Mouse (Mus musculus) frontal cortex, postnatal 14 days (tissue): ENCODE data around the gene Prdx1.
A peak's percentile ranks its signal among the peaks of the same experiment; 100 is the strongest.
"Not testable (repeated sequence)": the region's sequence is repeated elsewhere in the genome, so short reads cannot be mapped to it uniquely, and the experiment has no call there.

ENCODE experiments used
- DNase-seq, 2 experiments: peaks; one replicate each; pipeline ENCODE4 v3.0.0; 2022; ENCODE audit warnings: low spot score in 2 of 2

Gene Prdx1

DNA sequence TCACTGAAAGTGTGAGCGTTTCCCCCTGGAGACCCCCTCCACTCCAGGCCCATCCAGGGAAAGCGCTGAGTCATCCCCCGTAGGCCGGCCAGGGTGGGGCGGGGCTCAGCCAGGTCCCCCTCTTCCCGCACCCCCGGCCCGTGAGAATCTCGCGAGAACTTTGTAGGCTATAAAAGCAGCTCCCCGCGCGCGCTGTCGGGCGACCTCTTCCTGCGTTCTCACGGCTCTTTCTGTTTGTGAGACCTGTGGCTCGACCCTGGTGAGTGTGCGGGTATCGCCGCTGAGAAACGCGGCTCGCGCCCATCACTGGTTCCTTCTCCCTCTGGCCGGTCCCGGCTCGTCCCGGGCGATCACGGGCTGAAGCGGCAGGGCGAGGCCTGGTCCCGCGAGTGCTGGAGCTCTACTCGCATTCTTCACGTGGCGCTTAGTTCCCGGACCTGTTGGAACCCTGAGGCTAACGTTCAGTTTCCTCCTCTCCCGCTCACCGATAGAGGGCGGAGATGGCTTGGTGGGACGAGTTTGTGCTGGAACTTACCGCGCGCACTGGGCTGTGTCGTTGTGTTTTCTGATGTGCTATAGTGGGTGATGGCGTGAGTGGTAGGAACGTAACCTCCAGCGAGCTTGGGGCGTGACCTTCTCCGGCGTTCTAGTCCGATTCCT, at the start of gene Prdx1:
Prdx1 (plus strand) TSS at position 143 of the 660 bp plus-strand sequence.
- DNase-seq: peak; percentile 85 to 89

GRCm38 (mm10) chr4:116638821-116639220, 46.5 kb upstream of the Prdx1 start:
- DNase-seq: no peak

DNA sequence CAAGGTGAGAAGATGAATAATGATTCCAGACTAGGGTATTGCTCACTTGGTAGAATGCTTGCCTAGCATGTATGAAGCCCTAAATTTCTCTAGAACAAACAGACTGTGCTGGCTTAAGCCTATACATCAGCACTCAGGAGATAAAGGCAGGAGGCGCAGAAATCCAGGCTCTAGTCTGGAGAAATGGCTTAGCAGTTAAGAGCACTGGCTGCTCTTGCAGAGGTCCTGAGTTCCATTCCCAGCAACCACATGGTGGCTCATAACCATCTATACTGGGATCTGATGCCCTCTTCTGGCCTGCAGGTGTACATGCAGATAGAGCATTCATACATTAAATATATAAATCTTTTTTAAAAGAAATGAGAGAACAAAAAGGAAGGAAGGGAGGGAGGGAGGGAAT, 43.3 kb upstream of the Prdx1 start:
- DNase-seq: no peak

DNA sequence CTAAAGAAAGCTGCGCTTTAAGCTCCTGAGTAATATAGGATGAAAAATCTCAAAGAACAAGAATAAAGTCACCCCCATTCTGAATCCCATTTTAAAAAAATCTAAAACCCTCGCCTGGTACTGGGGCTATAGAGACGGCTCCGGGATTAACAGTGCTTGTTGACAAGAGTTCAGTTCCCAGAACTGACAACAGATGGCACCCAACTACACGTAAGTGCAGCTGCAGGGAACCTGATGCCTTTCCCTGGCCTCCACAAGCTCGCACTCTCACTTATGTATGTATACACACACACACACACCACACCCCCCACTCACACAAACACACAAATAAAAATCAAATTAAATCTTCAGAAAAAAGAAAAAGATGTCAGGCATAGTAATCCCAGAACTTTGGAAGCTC, 41.0 kb upstream of the Prdx1 start:
- no peak for DNase-seq

GRCm38 (mm10) chr4:116645624-116646023, 39.7 kb upstream of the Prdx1 start:
- no peak for DNase-seq

DNA sequence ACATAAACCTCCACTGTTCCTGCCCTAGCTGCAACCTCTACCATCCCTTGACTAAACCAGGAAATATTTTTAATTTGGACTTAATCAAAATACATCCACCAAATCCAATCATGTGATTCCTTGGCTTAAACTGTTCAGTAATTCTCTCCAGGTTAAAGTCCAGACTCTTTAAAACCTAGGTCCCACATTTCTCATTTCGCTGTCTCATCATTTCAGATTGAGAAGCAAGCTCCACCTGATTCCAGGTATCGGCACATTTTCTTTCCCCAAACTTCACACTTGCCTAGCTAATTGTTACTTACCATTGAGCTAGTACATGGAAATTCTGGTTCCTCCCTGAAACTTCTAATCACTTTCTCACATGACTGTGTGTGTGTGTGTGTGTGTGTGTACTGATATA, 35.9 kb upstream of the Prdx1 start:
- DNase-seq: no peak

DNA sequence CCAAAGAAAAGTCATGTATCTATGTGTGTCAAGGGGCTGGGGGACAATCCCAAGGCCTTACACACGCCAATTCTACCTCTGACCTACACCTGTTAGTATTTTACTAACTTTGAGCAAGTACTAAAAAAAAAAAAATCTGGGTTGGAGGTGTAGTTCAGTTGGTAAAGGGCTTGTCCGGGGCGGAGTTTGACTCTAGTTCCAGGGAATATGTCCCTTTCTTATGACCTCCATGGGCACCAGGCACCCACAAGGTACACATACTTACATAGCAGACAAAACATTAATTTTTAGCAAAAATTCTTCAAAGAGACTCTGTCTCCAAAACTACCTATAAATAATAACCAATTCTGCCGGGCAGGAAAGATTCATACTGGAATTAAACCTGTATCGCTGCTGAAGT, 35.0 kb upstream of the Prdx1 start:
- DNase-seq: no peak

DNA sequence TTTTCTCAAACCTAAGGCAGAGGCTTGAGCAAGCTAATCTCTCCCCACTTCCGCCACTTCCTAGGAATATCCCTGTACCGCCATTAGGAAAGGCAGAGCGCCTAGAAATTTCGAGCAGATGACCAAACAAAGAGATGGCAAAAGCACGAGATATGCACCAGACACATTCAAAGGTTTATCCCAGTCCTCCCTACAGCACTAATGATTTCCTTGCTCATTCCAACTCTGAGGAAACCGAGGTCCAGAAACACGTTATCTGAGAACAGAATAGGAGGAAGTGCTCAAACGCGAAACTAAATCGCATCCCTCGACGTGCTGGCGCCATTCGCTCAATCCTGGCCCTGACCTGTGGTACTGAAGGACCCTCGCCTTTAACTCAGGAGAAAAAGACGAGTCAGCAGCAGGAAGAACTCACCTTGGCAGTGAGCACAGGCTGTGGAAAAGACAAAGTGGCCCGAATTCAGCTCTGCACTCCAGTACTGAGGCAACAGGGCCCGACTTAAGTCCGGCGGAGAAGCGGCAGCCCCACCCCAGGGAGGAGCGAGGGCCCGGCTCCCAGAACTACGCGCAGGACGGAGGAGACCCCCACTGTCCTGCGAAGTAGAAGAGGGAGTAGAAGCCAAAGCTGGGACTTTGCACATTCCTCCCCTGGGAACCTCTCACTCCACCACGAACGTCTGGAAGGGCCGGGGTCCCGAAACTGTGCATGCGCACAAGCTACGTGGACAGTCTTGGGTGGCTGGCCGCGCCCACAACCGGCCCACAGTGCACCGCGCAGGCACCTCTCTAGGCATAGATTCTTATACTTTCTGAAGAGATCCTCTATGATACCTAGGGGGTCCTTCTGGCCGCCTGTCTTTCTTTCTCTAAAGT, 34.2 kb upstream of the Prdx1 start, which contains the start of gene Akr1a1:
Akr1a1 (minus strand) TSS at position 757 of the 873 bp plus-strand sequence.
- peak; percentile 87 to 90 for DNase-seq

DNA sequence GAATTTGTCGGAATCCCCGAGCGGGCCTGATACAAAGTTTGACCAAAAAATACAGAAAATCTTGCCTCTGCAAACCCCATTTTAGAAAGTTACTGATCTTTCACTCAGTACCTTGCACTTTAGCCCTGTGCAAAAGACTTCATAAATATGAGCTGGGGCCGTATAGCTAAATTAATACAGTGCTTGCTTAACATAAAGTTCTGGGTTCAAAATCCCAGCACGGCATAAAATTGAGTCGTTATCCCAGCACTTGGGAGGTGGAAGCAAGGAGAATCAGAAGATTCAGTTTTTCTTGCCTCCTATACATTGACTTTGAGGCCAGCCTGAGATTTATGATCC, 33.6 kb upstream of the Prdx1 start:
- no peak for DNase-seq

GRCm38 (mm10) chr4:116653228-116653627, 32.1 kb upstream of the Prdx1 start:
- no peak for DNase-seq

DNA sequence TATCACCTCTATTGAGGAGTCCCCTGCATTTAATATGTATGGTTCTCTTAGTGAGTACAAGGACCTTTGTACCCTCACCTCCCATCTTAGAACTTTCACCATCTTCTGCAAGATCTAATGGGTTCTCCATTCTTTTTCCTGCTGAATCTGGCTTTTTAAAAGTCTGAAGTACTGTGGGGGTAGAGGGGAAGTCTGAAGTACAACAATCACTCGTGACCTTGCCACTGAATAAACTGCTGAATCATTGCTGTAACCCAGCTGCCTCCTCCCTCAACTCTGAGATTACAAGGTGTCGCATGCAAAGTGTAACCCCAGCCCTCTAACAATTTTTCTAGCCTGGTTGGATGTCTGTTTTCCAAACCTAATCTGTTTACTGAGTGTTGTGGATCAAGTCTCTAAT, 30.2 kb upstream of the Prdx1 start:
- no peak for DNase-seq

DNA sequence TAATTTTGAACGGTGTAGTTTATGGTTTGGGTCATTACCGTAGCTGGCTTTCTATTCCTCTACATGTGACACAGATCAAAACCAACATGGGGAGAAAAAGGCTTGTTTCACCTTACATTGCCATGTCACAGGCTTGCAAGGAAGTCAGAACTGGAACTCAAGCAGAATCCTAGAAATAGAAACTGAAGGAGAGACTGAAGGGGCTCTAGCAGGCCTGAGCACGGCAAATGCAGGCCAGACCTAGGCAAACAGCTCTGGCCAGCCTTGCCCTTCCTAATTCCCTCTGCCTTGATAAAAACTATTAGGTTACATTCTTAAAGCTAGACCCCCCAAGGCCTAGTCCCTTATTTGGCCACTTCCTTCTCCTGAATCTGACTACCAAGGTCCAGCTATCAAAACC, 29.7 kb upstream of the Prdx1 start:
- no peak for DNase-seq

DNA sequence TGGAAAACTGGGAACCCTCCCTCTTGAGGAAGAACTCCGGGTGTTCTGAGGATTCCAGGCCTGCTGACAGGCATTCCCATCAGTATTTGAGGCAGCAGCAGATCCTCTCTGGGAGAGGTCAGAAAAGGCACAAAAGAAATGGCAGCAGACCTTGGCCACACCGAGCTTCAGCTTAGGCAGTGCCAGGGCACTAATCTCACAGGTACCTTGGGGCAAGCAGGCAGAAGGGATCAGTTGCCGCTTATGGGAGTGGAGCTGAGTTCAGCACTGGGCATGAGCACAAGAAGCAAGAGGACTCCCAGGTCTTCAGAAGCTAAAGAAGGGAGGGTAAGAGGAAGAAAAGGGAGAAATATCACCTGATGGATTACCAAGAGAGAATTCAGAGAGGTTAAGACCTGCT, 27.4 kb upstream of the Prdx1 start:
- no peak for DNase-seq

DNA sequence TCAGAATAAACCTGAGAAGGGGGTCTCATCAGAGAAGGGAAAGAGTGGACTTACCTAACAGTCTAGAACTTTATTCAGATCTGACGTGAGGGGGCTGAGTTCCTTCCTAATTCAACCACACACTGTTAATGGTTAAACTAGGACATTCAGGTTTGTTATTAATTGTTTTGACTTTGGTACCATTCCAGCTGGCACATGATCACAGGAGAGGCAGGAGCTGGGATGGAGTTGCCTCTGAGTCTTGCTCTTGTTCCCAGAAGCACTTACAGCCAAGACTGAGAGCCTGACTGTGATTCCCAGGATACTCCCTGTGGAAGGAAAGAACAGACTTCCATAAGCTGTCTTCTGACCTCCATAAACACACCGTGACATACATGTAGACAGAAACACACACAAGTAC, 25.9 kb upstream of the Prdx1 start:
- DNase-seq: no peak

- DNase-seq: not testable (repeated sequence)
Observed at GRCm38 (mm10) chr4:116659916-116660315, 25.4 kb upstream of the Prdx1 start.

- no peak for DNase-seq
Observed at GRCm38 (mm10) chr4:116660829-116661228, 24.5 kb upstream of the Prdx1 start.

DNA sequence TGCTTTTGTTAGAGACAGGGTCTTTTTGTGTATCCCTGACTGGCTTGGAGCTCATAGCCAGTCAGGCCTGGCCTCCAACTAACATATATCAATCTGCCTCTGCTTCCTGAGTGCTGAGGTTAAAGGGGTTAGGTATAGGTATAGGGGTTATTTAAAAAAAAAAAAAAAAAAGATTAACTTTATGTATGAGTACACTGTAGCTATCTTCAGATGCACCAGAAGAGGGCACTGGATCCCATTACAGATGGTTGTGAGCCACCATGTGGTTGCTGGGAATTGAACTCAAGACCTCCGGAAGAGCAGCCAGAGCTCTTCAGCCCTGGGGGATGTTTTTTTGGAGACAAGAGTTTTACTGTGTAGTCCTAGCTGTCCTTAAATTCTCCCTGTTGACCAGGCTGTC, 23.3 kb upstream of the Prdx1 start:
- no peak for DNase-seq

DNA sequence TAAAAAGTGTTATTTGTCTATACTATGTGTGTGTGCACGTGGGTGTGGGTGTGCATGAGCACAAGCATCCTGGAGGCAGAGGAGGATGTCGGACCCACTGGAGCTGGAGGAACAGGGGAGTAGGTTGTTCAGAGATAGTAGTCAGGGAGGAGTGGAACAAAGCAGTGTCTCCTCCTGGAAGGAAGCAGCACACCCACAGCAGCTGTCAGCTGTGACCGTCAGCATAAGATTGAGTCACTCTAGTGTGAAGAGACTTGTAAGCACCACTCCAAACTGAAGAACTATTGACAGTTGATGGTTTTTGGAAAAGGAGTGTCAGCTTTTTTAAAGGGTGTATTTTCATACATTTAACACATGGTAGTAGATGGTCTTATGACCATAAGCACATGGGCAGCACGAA, 18.7 kb upstream of the Prdx1 start:
- no peak for DNase-seq

- no peak for DNase-seq
Observed at GRCm38 (mm10) chr4:116668145-116668544, 17.2 kb upstream of the Prdx1 start.

- no peak for DNase-seq
Observed at GRCm38 (mm10) chr4:116669291-116669690, 16.1 kb upstream of the Prdx1 start.

GRCm38 (mm10) chr4:116672785-116673184, 12.6 kb upstream of the Prdx1 start:
- DNase-seq: no peak

- not testable (repeated sequence) for DNase-seq
Observed at GRCm38 (mm10) chr4:116674761-116675160, 10.6 kb upstream of the Prdx1 start.

GRCm38 (mm10) chr4:116676027-116676426, 9.3 kb upstream of the Prdx1 start:
- DNase-seq: no peak
